Mouse (Mus musculus): ENCODE measurements around the gene Krt12.

GRCm38 (mm10) chr11:99439465-99439864, 17.4 kb upstream of the Krt12 start:
- TF ChIP-seq CTCF (IDR thresholded peaks at IDR 0.05; ENCODE audit: insufficient read depth, low read length) (no peak), POLR2A (IDR thresholded peaks at IDR 0.05; ENCODE audit: borderline replicate concordance, extremely low read depth, low read depth, low read length) (no peak)

Measured in lung, adult 2 months (tissue).